Mouse (Mus musculus) liver, adult (tissue): ENCODE measurements around the gene Ppp1r3d.

Experiments used
- GATA4 ChIP-seq: IDR thresholded peaks from 2 replicates; pipeline ENCODE4 v1.6.1; 2014; ENCODE audit warnings: mild to moderate bottlenecking, low read length; ENCODE audit not compliant: insufficient replicate concordance

Ppp1r3d gene

GRCm38 (mm10) chr2:178422186-178422585 lies 7.9 kb upstream of the Ppp1r3d start:
- TF ChIP-seq GATA4: no peak

GRCm38 (mm10) chr2:178421603-178422002 lies 7.3 kb upstream of the Ppp1r3d start:
- TF ChIP-seq GATA4: no peak

GRCm38 (mm10) chr2:178420576-178420975 lies 6.3 kb upstream of the Ppp1r3d start:
- TF ChIP-seq GATA4: no peak

GRCm38 (mm10) chr2:178416970-178417369 lies 2.7 kb upstream of the Ppp1r3d start:
- TF ChIP-seq GATA4: no peak

GRCm38 (mm10) chr2:178416427-178416826 lies 2.2 kb upstream of the Ppp1r3d start:
- no peak for TF ChIP-seq GATA4

- no peak for TF ChIP-seq GATA4
These were observed 827 bp upstream of the Ppp1r3d start for GRCm38 (mm10) chr2:178415150-178415448.

- TF ChIP-seq GATA4: no peak
These were observed 601 bp downstream of the Ppp1r3d start for GRCm38 (mm10) chr2:178413481-178414260.

- no peak for TF ChIP-seq GATA4
These were observed 1.2 kb downstream of the Ppp1r3d start for GRCm38 (mm10) chr2:178413081-178413480.

- TF ChIP-seq GATA4: no peak
These were observed 1.7 kb downstream of the Ppp1r3d start for GRCm38 (mm10) chr2:178412598-178412997.

GRCm38 (mm10) chr2:178410286-178410685 lies 4.0 kb downstream of the Ppp1r3d start:
- no peak for TF ChIP-seq GATA4

- no peak for TF ChIP-seq GATA4
These were observed 5.2 kb downstream of the Ppp1r3d start for GRCm38 (mm10) chr2:178409024-178409423.

GRCm38 (mm10) chr2:178407053-178407815 lies 7.0 kb downstream of the Ppp1r3d start, which contains the start of gene Sycp2:
Gene Sycp2 (minus strand): TSS chr2:178407685.
- no peak for TF ChIP-seq GATA4
